Mouse (Mus musculus) forebrain, postnatal 0 days (tissue): ENCODE measurements around the gene Usp31. TPM values are rescaled to one million over a fixed set of nuclear protein-coding genes. Genes with fewer than 3 reads are reported as not detected.

Source experiments
- ATAC-seq: fragments of 200-750 bp; cut with Nextera tagmentation; 2 replicates; pipeline ENCODE4 v1.8.0; 2017; ENCODE audit warnings: mild to moderate bottlenecking, moderate library complexity
- DNase-seq: peaks from one replicate; pipeline ENCODE4 v3.0.0-alpha.2; 2015
- H3K27ac ChIP-seq: fragments of 300-500 bp; sonication (generic); 2 replicates; pipeline ENCODE4 v1.5.1; 2014; ENCODE audit warnings: low read depth, mild to moderate bottlenecking, antibody characterized with exemption, low read length, moderate library complexity, mixed read lengths
- H3K27me3 ChIP-seq: fragments of 300-500 bp; sonication (generic); 2 replicates; pipeline ENCODE4 v1.6.1; 2014; ENCODE audit warnings: mild to moderate bottlenecking, low read length, mixed read lengths; ENCODE audit not compliant: insufficient read depth
- H3K36me3 ChIP-seq: fragments of 300-500 bp; sonication (generic); 2 replicates; pipeline ENCODE4 v1.6.1; 2014; ENCODE audit warnings: mild to moderate bottlenecking, moderate library complexity; ENCODE audit not compliant: insufficient read depth
- H3K4me1 ChIP-seq: fragments of 300-500 bp; sonication (generic); 2 replicates; pipeline ENCODE4 v1.6.1; 2014; ENCODE audit warnings: antibody characterized with exemption; ENCODE audit not compliant: insufficient read depth
- H3K4me2 ChIP-seq: fragments of 300-500 bp; sonication (generic); 2 replicates; pipeline ENCODE4 v1.6.1; 2014; ENCODE audit warnings: low read depth, mild to moderate bottlenecking, moderate library complexity
- H3K4me3 ChIP-seq: fragments of 300-500 bp; sonication (generic); 2 replicates; pipeline ENCODE4 v1.5.1; 2014; ENCODE audit warnings: low read depth, low read length, mixed read lengths
- H3K9ac ChIP-seq: fragments of 300-500 bp; sonication (generic); 2 replicates; pipeline ENCODE4 v1.6.1; 2014; ENCODE audit warnings: mild to moderate bottlenecking
- H3K9me3 ChIP-seq: fragments of 300-500 bp; sonication (generic); 2 replicates; pipeline ENCODE4 v1.6.1; 2016; ENCODE audit warnings: low read length
- CTCF ChIP-seq: sonication (generic); IDR thresholded peaks from 2 replicates; pipeline ENCODE4 v1.5.1; 2016; ENCODE audit warnings: antibody characterized with exemption, control low read depth, low read depth
- WGBS: fragments of 180-500 bp; shearing (Covaris S2); extraction: QIAGEN DNeasy Blood & Tissue Kit; methylation state at CpG from one replicate; pipeline ENCODE4 v1.1.7; 2014; 5-methylcytosine and 5-hydroxymethylcytosine counted together
- polyA plus RNA-seq: library from polyadenylated mRNA; unstranded; fragments of >200 nt; fragmentation: Nextera tagmentation; extraction: Ambion mirVana; gene quantifications from 2 replicates; pipeline ENCODE4 v1.2.1, GENCODE M21; 2015
- total RNA-seq: library from RNA; depleted of rRNA; stranded (reverse); fragments of >200 nt; gene quantifications from 2 replicates; pipeline ENCODE4 v1.2.3, GENCODE M21; 2014

The Usp31 gene
- total and polyA plus RNA-seq, 2 experiments from 2014 or later, result 1.9 to 29.5 TPM

DNA sequence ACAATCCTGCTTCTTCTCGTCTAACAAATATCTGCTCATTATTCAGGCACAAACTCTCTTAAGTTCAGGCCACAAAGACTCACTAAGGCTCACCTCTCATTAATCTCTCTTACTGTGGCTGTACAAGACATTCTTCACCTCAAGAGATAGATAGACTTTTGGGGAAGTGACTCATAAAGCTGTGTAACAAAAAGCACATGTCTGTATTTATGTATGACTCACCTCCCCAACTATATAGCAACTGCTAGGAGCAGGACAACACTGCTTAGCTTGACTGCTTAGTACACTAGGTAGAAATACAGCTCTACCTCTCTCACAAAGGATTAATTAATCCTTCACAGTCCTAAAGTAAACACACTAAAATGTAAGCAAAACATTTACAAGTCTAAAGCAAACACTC, 46.3 kb downstream of the Usp31 start:
- Histone ChIP-seq H3K4me1 (no peaks in the 10 kb centered on the region), H3K36me3 (peaks cover 43% of the 10 kb centered on the region)
- 80% methylated on average over 1 of the region's 1 CpGs for WGBS

DNA sequence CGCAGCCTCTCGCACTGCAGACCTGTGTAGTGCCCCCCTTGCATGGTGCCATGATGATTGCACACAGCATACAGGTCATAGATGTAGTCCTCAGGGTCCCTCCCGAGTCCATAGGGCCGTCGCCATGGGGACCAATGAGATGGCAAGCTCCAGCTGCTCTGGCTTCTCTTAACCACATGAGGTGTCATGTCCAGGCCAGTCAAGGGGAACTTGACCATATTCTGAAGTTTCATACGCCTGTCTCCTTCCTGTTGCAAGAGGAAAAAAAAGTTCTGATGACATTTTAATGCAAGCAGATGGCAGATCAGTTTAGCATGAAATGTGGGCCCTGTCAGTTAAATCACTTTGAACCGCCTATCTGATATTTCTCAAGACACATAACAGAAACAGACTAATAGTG, 48.2 kb downstream of the Usp31 start:
- TF ChIP-seq CTCF, result no peak
- no peak for ATAC-seq
- Histone ChIP-seq H3K36me3 (peaks cover 41% of the 10 kb centered on the region), H3K27me3 (no peaks in the 10 kb centered on the region), H3K9ac (no peak overlapping the region), H3K4me3 (no peak overlapping the region), H3K9me3 (no peaks in the 10 kb centered on the region), H3K4me1 (no peaks in the 10 kb centered on the region), H3K4me2 (no peak overlapping the region), H3K27ac (no peak overlapping the region)
- no peak for DNase-seq
- 93% methylated on average over 7 of the region's 7 CpGs for WGBS

More for the DNA sequence above, 46.3 kb downstream of the Usp31 start:
- ATAC-seq, result no peak
- TF ChIP-seq CTCF, result no peak
- Histone ChIP-seq H3K9me3 (no peaks in the 10 kb centered on the region), H3K4me3 (no peak overlapping the region), H3K4me2 (no peak overlapping the region), H3K27me3 (no peaks in the 10 kb centered on the region), H3K9ac (no peak overlapping the region), H3K27ac (no peak overlapping the region)
- no peak for DNase-seq

DNA sequence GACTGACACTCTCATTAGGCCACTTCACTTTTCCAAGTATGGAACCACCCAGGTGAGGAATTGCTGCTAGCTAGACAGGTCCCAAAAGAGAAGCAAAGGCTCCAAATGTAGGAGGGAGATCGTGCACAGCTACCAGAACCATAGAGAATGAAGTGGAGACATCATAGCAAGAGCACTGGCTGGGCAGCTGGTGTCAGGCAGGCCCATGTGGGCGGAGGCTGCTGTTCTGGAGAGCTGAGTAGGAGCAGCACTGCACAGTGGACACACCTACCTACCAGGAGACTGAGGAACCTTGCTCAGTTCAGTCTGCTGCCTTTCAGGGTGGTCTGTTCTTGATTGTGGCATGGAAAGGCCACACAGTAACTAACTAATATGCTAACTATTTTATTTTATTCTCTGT, 52.4 kb downstream of the Usp31 start:
- peaks cover 37% of the 10 kb centered on the region for H3K36me3 ChIP-seq

DNA sequence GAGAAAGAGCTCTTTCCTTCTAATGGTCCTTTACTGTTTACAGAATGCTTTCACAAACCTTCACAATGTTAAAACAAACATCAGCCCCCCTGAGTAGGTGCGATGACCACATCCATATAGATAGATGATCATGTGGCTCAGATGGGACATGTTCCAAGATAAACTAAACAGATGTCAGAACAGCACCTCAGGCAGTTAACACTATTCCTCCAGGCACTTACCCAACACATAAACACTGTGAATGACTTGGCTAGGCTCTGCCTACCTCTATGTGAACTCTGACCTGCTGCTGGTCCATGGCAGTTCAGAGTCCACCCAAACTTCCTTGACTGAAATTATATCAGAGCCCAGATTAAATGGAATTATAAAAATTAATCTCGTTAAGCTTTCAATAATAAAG, 54.4 kb downstream of the Usp31 start:
- Histone ChIP-seq H3K4me2 (no peak overlapping the region), H3K9ac (no peak overlapping the region), H3K36me3 (peaks cover 50% of the 10 kb centered on the region), H3K27me3 (no peaks in the 10 kb centered on the region), H3K4me1 (no peaks in the 10 kb centered on the region), H3K9me3 (no peaks in the 10 kb centered on the region), H3K27ac (no peak overlapping the region), H3K4me3 (no peak overlapping the region)
- no peak for TF ChIP-seq CTCF
- ATAC-seq (no peak), DNase-seq (no peak)
- 96% methylated on average over 2 of the region's 2 CpGs for WGBS

More for the DNA sequence above, 52.4 kb downstream of the Usp31 start:
- 92% methylated on average over 2 of the region's 2 CpGs for WGBS
- DNase-seq (no peak), ATAC-seq (no peak)
- no peaks in the 10 kb centered on the region for H3K27me3 ChIP-seq
- H3K4me3 ChIP-seq, result no peak overlapping the region
- H3K4me2 ChIP-seq, result no peak overlapping the region
- no peak overlapping the region for H3K27ac ChIP-seq
- TF ChIP-seq CTCF, result no peak
- H3K9ac ChIP-seq, result no peak overlapping the region
- no peaks in the 10 kb centered on the region for H3K4me1 ChIP-seq
- H3K9me3 ChIP-seq, result no peaks in the 10 kb centered on the region

DNA sequence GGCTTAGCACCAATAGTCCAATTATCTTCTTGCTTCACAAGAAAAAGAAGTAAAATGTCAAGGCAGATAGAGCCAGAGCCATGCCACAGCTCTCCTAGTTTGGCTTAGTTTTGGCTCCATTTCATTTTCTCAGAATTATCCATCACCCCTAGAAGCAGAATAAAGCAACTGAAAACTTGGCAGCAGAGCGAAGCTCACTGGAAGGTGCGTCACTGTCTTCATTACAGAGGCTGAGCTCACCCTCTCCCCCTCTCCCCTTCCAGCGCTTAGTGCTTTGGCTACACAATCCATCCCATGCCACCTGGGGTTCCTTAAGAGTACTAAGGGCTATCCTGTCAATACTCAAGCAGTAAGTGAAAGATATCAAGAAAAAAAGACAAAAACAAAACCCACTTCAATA, 56.3 kb downstream of the Usp31 start:
- peaks cover 56% of the 10 kb centered on the region for H3K36me3 ChIP-seq
- DNase-seq (peak; percentile 22), ATAC-seq (peak; percentile 10; the same call in 1 of the 2 replicates)
- WGBS, result 51% methylated on average over 3 of the region's 3 CpGs
- no peaks in the 10 kb centered on the region for H3K27me3 ChIP-seq
- no peak overlapping the region for H3K4me2 ChIP-seq
- no peak overlapping the region for H3K4me3 ChIP-seq
- no peak for TF ChIP-seq CTCF
- H3K4me1 ChIP-seq, result no peaks in the 10 kb centered on the region
- no peak overlapping the region for H3K27ac ChIP-seq
- H3K9me3 ChIP-seq, result no peaks in the 10 kb centered on the region
- no peak overlapping the region for H3K9ac ChIP-seq

DNA sequence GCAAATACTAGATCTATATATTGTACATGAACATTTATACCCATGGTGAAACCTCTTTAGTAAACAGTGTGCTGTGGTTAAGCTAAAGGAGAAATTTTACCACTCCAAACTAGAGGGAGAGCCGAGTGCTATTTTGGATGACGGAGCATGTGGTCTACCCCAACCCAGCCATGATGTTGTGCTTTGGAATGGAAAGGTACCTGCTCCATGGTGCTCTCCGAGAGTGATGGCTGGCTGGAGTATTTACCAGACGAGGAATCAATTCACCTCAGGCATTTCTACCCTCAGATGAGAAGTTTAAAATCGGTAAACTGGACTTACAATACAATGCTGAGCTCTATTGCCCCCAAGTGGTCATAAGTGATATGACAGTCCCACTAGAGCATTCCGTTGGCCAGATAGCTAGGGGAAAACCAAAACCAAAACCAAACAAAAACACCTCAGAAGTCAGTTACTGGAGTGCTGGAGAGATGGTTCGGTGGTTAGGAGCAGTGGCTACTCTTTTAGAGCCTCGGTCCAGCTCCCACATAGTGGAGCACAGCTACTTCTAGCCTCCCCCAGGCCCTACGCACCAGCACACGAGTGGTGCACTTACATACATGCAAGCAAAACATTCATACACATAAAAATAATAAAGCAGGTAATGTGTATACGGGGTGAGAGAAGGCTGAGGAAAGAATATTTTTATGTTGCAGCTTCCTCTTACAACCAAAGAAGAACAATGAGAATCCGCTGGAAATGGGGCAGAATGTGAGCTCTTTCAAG, 65.9 kb downstream of the Usp31 start:
- Histone ChIP-seq H3K4me1 (no peaks in the 10 kb centered on the region), H3K9ac (no peak overlapping the region), H3K27ac (no peak overlapping the region), H3K36me3 (peaks cover 7% of the 10 kb centered on the region; the same call in 1 of the 2 replicates), H3K4me3 (no peak overlapping the region), H3K27me3 (no peaks in the 10 kb centered on the region), H3K4me2 (no peak overlapping the region), H3K9me3 (no peaks in the 10 kb centered on the region)
- DNase-seq (peak; percentile 82), ATAC-seq (peak; percentile 20; the same call in 1 of the 2 replicates)
- whole genome bisulfite sequencing, result 57% methylated on average over 12 of the region's 12 CpGs
- peak; percentile 90 for TF ChIP-seq CTCF

DNA sequence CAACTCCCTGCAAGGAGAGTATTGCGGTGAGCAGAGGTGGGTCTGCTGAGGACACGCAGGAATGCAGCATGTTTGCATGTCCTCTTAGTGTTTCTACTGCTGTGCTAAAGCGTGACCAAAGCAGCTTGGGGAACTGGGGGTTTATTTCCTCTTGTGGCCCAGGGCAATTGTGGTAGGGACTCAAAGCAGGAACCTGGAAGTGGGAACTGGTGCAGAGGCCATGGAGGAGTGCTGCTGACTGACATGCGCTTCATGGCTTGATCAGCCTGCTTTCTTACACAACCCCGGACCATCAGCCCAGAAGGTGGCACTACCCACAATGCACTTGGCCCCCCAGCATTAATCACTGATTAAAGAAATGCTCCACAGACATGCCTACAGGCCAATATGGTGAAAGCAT, 70.3 kb downstream of the Usp31 start:
- Histone ChIP-seq H3K4me2 (no peak overlapping the region), H3K27me3 (no peaks in the 10 kb centered on the region), H3K27ac (no peak overlapping the region), H3K9me3 (0 out of 2 replicates have a peak, but pooled peaks cover 3% of the 10 kb centered on the region), H3K36me3 (no peaks in the 10 kb centered on the region), H3K4me1 (no peaks in the 10 kb centered on the region), H3K9ac (no peak overlapping the region), H3K4me3 (no peak overlapping the region)
- WGBS, result 88% methylated on average over 5 of the region's 5 CpGs
- no peak for DNase-seq
- TF ChIP-seq CTCF, result no peak
- no peak for ATAC-seq
